Mouse (Mus musculus) CH12.LX (cell line): ENCODE data around the gene Wdr24. TPM values are rescaled to one million over a fixed set of nuclear protein-coding genes. Genes with fewer than 3 reads are reported as not detected.

ENCODE experiments used
- DNase-seq: peaks from one replicate; pipeline ENCODE4 v3.0.0-alpha.2; 2013; ENCODE audit errors: extremely low read depth
- H3K27ac ChIP-seq: 2 replicates; pipeline ENCODE4 v1.5.1; 2012; ENCODE audit warnings: low read depth, mild to moderate bottlenecking, control low read depth, moderate library complexity; ENCODE audit not compliant: insufficient read depth
- H3K27me3 ChIP-seq: replicated peaks from 2 replicates; pipeline ENCODE3; 2012; ENCODE audit warnings: inconsistent platforms
- H3K36me3 ChIP-seq, 2 experiments: replicated peaks in 1 of 2; 2 replicates each; pipeline versions ENCODE3 to v1.6.1; 2012; ENCODE audit warnings: inconsistent platforms in 1 of 2, low read length in 1 of 2, mild to moderate bottlenecking in 1 of 2, mixed read lengths in 1 of 2, moderate library complexity in 1 of 2; ENCODE audit not compliant: control insufficient read depth in 1 of 2, insufficient read depth in 1 of 2
- H3K4me1 ChIP-seq, 2 experiments: 2 replicates each; pipeline ENCODE4 v1.6.1; 2012; ENCODE audit warnings: inconsistent platforms in 1 of 2, moderate library complexity in 1 of 2; ENCODE audit not compliant: insufficient read depth in 2 of 2, control insufficient read depth in 1 of 2
- H3K4me2 ChIP-seq: 2 replicates; pipeline ENCODE4 v1.6.1; 2012; ENCODE audit warnings: low read depth, mild to moderate bottlenecking, control low read depth; ENCODE audit not compliant: poor library complexity, insufficient read depth, severe bottlenecking
- H3K4me3 ChIP-seq, 3 experiments: fragments of 150-350 bp in 1 of 3; sonication (generic) in 1 of 3; replicated peaks in 1 of 3; 2 replicates each; pipeline versions ENCODE3 to v1.5.1; 2011 to 2012; ENCODE audit warnings: low read depth in 2 of 3, low read length in 2 of 3, mild to moderate bottlenecking in 2 of 3, moderate library complexity in 2 of 3, control low read depth in 1 of 3, improper control_type of control experiment in 1 of 3, inconsistent platforms in 1 of 3, mixed read lengths in 1 of 3; ENCODE audit not compliant: poor library complexity in 1 of 3
- H3K79me2 ChIP-seq: replicated peaks from 2 replicates; pipeline ENCODE4 v1.6.1; 2012; ENCODE audit warnings: mild to moderate bottlenecking, moderate library complexity; ENCODE audit not compliant: control insufficient read depth, poor library complexity, insufficient read depth, severe bottlenecking; ENCODE audit errors: extremely low read depth
- H3K9ac ChIP-seq: 2 replicates; pipeline ENCODE4 v1.6.1; 2012; ENCODE audit warnings: low read depth, mild to moderate bottlenecking, control low read depth, moderate library complexity; ENCODE audit not compliant: insufficient read depth
- H3K9me3 ChIP-seq: replicated peaks from 2 replicates; pipeline ENCODE3; 2012; ENCODE audit warnings: low read length, inconsistent platforms, mixed read lengths
- CHD2 ChIP-seq: IDR thresholded peaks from 2 replicates; pipeline ENCODE4 v1.6.1; 2011; ENCODE audit warnings: low read length, improper control_type of control experiment
- E2F4 ChIP-seq: IDR thresholded peaks from 2 replicates; pipeline ENCODE4 v1.6.1; 2011; ENCODE audit warnings: low read depth, low read length, improper control_type of control experiment; ENCODE audit not compliant: insufficient replicate concordance
- ELF1 ChIP-seq: IDR thresholded peaks from 2 replicates; pipeline ENCODE4 v1.6.1; 2014; ENCODE audit warnings: low read depth, mild to moderate bottlenecking, inconsistent platforms, low read length, improper control_type of control experiment
- EP300 ChIP-seq: IDR thresholded peaks from 2 replicates; pipeline ENCODE4 v1.6.1; 2011; ENCODE audit warnings: low read length, improper control_type of control experiment
- JUN ChIP-seq: IDR thresholded peaks from 2 replicates; pipeline ENCODE4 v1.6.1; 2011; ENCODE audit warnings: low read depth, mild to moderate bottlenecking, low read length, improper control_type of control experiment, moderate library complexity; ENCODE audit not compliant: insufficient read depth
- JUND ChIP-seq: conservative IDR thresholded peaks from 2 replicates; pipeline ENCODE4 v1.6.1; 2011; ENCODE audit warnings: low read depth, low read length, improper control_type of control experiment
- KAT2A ChIP-seq: IDR thresholded peaks from 2 replicates; pipeline ENCODE4 v1.6.1; 2012; ENCODE audit warnings: low read length, improper control_type of control experiment, inconsistent platforms; ENCODE audit not compliant: insufficient replicate concordance
- MAFK ChIP-seq: IDR thresholded peaks from 2 replicates; pipeline ENCODE4 v1.6.1; 2011; ENCODE audit warnings: low read length, improper control_type of control experiment; ENCODE audit not compliant: insufficient replicate concordance
- MAZ ChIP-seq: IDR thresholded peaks from 2 replicates; pipeline ENCODE4 v1.6.1; 2012; ENCODE audit warnings: low read depth, mild to moderate bottlenecking, inconsistent platforms, low read length, improper control_type of control experiment, moderate library complexity
- MXI1 ChIP-seq: IDR thresholded peaks from 2 replicates; pipeline ENCODE4 v1.6.1; 2011; ENCODE audit warnings: mild to moderate bottlenecking, low read depth, low read length, improper control_type of control experiment
- MYC ChIP-seq: IDR thresholded peaks from 2 replicates; pipeline ENCODE4 v1.6.1; 2011; ENCODE audit warnings: low read depth, mild to moderate bottlenecking, improper control_type of control experiment, low read length
- NRF1 ChIP-seq: IDR thresholded peaks from 2 replicates; pipeline ENCODE4 v1.6.1; 2014; ENCODE audit warnings: low read depth, mild to moderate bottlenecking, inconsistent platforms, low read length, improper control_type of control experiment, moderate library complexity
- PAX5 ChIP-seq: IDR thresholded peaks from 2 replicates; pipeline ENCODE4 v1.6.1; 2012; ENCODE audit warnings: low read length, inconsistent platforms, mixed read lengths
- POLR2A ChIP-seq: IDR thresholded peaks from 2 replicates; pipeline ENCODE4 v1.6.1; 2011; ENCODE audit warnings: low read depth, mild to moderate bottlenecking, improper control_type of control experiment, low read length
- POLR2AphosphoS2 ChIP-seq: IDR thresholded peaks from 2 replicates; pipeline ENCODE4 v1.6.1; 2011; ENCODE audit warnings: low read depth, low read length, improper control_type of control experiment
- TBP ChIP-seq: conservative IDR thresholded peaks from 2 replicates; pipeline ENCODE4 v1.6.1; 2011; ENCODE audit warnings: low read depth, low read length, improper control_type of control experiment
- TCF12 ChIP-seq: IDR thresholded peaks from 2 replicates; pipeline ENCODE4 v1.6.1; 2014; ENCODE audit warnings: low read depth, mild to moderate bottlenecking, inconsistent platforms, low read length, improper control_type of control experiment
- USF2 ChIP-seq: conservative IDR thresholded peaks from 2 replicates; pipeline ENCODE4 v1.6.1; 2011; ENCODE audit warnings: low read depth, low read length, improper control_type of control experiment
- ZNF384 ChIP-seq: IDR thresholded peaks from 2 replicates; pipeline ENCODE4 v1.6.1; 2012; ENCODE audit warnings: low read depth, low read length, improper control_type of control experiment, inconsistent platforms
- dilution Hi-C: fragments of 300-500 bp; cut with MboI; formaldehyde crosslinking; loops from 2 replicates; pipeline ENCODE4 v1.14.3; 2020; ENCODE audit warnings: low sequenced_read_pairs; ENCODE audit not compliant: extremely low pct_unique_long_range_greater_than_20kb, extremely low pct_ligation_motif_present
- in situ Hi-C: fragments of 300-500 bp; cut with MboI; formaldehyde crosslinking; loops from 3 replicates; pipeline ENCODE4 v1.14.3; 2019; ENCODE audit warnings: low sequenced_read_pairs, low pct_ligation_motif_present, low pct_unique_long_range_greater_than_20kb, mixed read lengths
- polyA plus RNA-seq: library from polyadenylated mRNA; unstranded; fragments of >175 nt; gene quantifications from 2 replicates; pipeline ENCODE4 v1.2.1, GENCODE M21; 2012; ENCODE audit warnings: low read depth; ENCODE audit not compliant: insufficient read length
- total RNA-seq, 2 experiments: library from RNA; depleted of rRNA; stranded (reverse); fragments of 300-350 nt in 1 of 2; fragments of >200 nt in 1 of 2; gene quantifications; 2 replicates each; pipeline ENCODE4 v1.2.3; 2012 to 2014

The Wdr24 gene
- total and polyA plus RNA-seq, 3 experiments: 20.4 to 28.6 (median 20.9) TPM

- no peak for TF ChIP-seq MYC
- peak; percentile 70; the same call in 1 of the 2 replicates for TF ChIP-seq MXI1
- TF ChIP-seq E2F4: no peak
- TF ChIP-seq ZNF384: no peak
- peak; percentile 62 for TF ChIP-seq ELF1
These were observed 52.0 kb downstream of the Wdr24 start (continued) for GRCm38 (mm10) chr17:25875171-25876136.

- H3K9ac ChIP-seq: peak overlapping the region; percentile 63
- no peak overlapping the region for H3K27ac ChIP-seq
These were observed 53.0 kb downstream of the Wdr24 start for GRCm38 (mm10) chr17:25876347-25876915.

GRCm38 (mm10) chr17:25877025-25877424, 53.6 kb downstream of the Wdr24 start:
- TF ChIP-seq MAZ (no peak), USF2 (no peak), PAX5 (no peak), MXI1 (no peak), JUND (no peak)
- Histone ChIP-seq H3K79me2 (no peaks in the 10 kb centered on the region), H3K36me3 (peaks cover 31 to 54% of the 10 kb centered on the region in 2 experiments), H3K4me3 (no peak overlapping the region), H3K27me3 (peaks cover 12% of the 10 kb centered on the region), H3K4me1 (peaks cover 6 to 18% of the 10 kb centered on the region in 2 experiments), H3K9ac (no peak overlapping the region), H3K9me3 (no peaks in the 10 kb centered on the region), H3K4me2 (no peak overlapping the region; the same call in 1 of the 2 replicates), H3K27ac (no peak overlapping the region)
- dilution Hi-C loops: no loop called here
- no peak for DNase-seq
- in situ Hi-C loops: no loop called here

More at GRCm38 (mm10) chr17:25876347-25876915, 53.0 kb downstream of the Wdr24 start:
- Histone ChIP-seq H3K27me3 (peaks cover 15% of the 10 kb centered on the region), H3K4me1 (peaks cover 6 to 18% of the 10 kb centered on the region in 2 experiments), H3K79me2 (no peaks in the 10 kb centered on the region), H3K4me2 (peak overlapping the region; percentile 39), H3K9me3 (no peaks in the 10 kb centered on the region), H3K36me3 (peaks cover 25 to 48% of the 10 kb centered on the region in 2 experiments), H3K4me3 (peak overlapping the region; percentile 22 to 93 (median 63))
- no peak for DNase-seq
- in situ Hi-C loops (no loop called here), dilution Hi-C loops (no loop called here)
- TF ChIP-seq EP300 (no peak), NRF1 (no peak), TBP (no peak), KAT2A (no peak), POLR2A (no peak), MAFK (no peak), TCF12 (no peak), JUN (no peak), PAX5 (no peak), CHD2 (no peak), POLR2AphosphoS2 (no peak)
